Mouse (Mus musculus) central nervous system, embryonic 11.5 days (tissue): Measurements from ENCODE around the gene Cog6. TPM values are rescaled to one million over a fixed set of nuclear protein-coding genes. Genes with fewer than 3 reads are reported as not detected.

ENCODE experiments used
- polyA plus RNA-seq: library from polyadenylated mRNA; depleted of rRNA; stranded (reverse); fragments of >200 nt; gene quantifications from 2 replicates; pipeline ENCODE4 v1.2.3, GENCODE M21; 2012; rRNA removed

Gene Cog6
- polyA plus RNA-seq, result 28.4 and 36.0 TPM in 2 replicates

GRCm38 (mm10) chr3:53016436-53017340 lies at the start of gene Cog6:
TSS of gene Cog6 (minus strand) at chr3:53017237.

GRCm38 (mm10) chr3:53041411-53042239 lies 24.6 kb upstream of the Cog6 start, which contains the start of gene Lhfp:
TSS of gene Lhfp (plus strand) at chr3:53041528.

Other genes with a start within 250 kb of the Cog6 start
- 25.6 and 43.0 TPM in 2 replicates for gene Lhfp, start 24.3 kb upstream of the Cog6 start, polyA plus RNA-seq